Mouse (Mus musculus): Measurements from ENCODE around the gene Abhd8.

Gene Abhd8

GRCm38 (mm10) chr8:71498816-71499690 is 35.6 kb upstream of the Abhd8 start:
- TF ChIP-seq NANOG (IDR thresholded peaks at IDR 0.05; ENCODE audit: borderline replicate concordance, low read length) (no peak), POU5F1 (IDR thresholded peaks at IDR 0.05; ENCODE audit: borderline replicate concordance, low read length) (no peak), CTCF (conservative IDR thresholded peaks at IDR 0.05; ENCODE audit: low read length) (no peak)
- Histone ChIP-seq H3K36me3 (ENCODE audit: insufficient read depth, low read length) (peaks cover 23% of the 10 kb centered on the region), H3K4me3 (replicated peaks; ENCODE audit: low read length) (peak overlapping the region; percentile 66), H3K4me1 (replicated peaks; ENCODE audit: low read depth, low read length) (peaks cover 62% of the 10 kb centered on the region), H3K9me3 (ENCODE audit: low read length) (no peaks in the 10 kb centered on the region), H3K27me3 (ENCODE audit: insufficient read depth, low read length) (no peaks in the 10 kb centered on the region)

- H3K4me1 ChIP-seq (replicated peaks; ENCODE audit: low read depth, low read length) = peaks cover 65% of the 10 kb centered on the region
- H3K36me3 ChIP-seq (ENCODE audit: insufficient read depth, low read length) = peaks cover 31% of the 10 kb centered on the region
- TF ChIP-seq NANOG (IDR thresholded peaks at IDR 0.05; ENCODE audit: borderline replicate concordance, low read length) (no peak), CTCF (conservative IDR thresholded peaks at IDR 0.05; ENCODE audit: low read length) (no peak), POU5F1 (IDR thresholded peaks at IDR 0.05; ENCODE audit: borderline replicate concordance, low read length) (no peak)
- no peaks in the 10 kb centered on the region for H3K9me3 ChIP-seq (ENCODE audit: low read length)
- H3K27me3 ChIP-seq (ENCODE audit: insufficient read depth, low read length) = no peaks in the 10 kb centered on the region
- peak overlapping the region; percentile 66 for H3K4me3 ChIP-seq (replicated peaks; ENCODE audit: low read length)
Measured at GRCm38 (mm10) chr8:71497881-71498501, 34.5 kb upstream of the Abhd8 start.

- Histone ChIP-seq H3K27me3 (ENCODE audit: insufficient read depth, low read length) (no peaks in the 10 kb centered on the region), H3K9me3 (ENCODE audit: low read length) (no peaks in the 10 kb centered on the region), H3K4me3 (replicated peaks; ENCODE audit: low read length) (peak overlapping the region; percentile 7; the same call in 1 of the 2 replicates), H3K4me1 (replicated peaks; ENCODE audit: low read depth, low read length) (peaks cover 72% of the 10 kb centered on the region), H3K36me3 (ENCODE audit: insufficient read depth, low read length) (peaks cover 39% of the 10 kb centered on the region)
- TF ChIP-seq POU5F1 (IDR thresholded peaks at IDR 0.05; ENCODE audit: borderline replicate concordance, low read length) (no peak), CTCF (conservative IDR thresholded peaks at IDR 0.05; ENCODE audit: low read length) (no peak), NANOG (IDR thresholded peaks at IDR 0.05; ENCODE audit: borderline replicate concordance, low read length) (no peak)
Measured at GRCm38 (mm10) chr8:71497077-71497645, 33.7 kb upstream of the Abhd8 start.

GRCm38 (mm10) chr8:71496481-71496880 is 33.0 kb upstream of the Abhd8 start:
- Histone ChIP-seq H3K4me1 (replicated peaks; ENCODE audit: low read depth, low read length) (peaks cover 78% of the 10 kb centered on the region), H3K27me3 (ENCODE audit: insufficient read depth, low read length) (no peaks in the 10 kb centered on the region), H3K9me3 (ENCODE audit: low read length) (no peaks in the 10 kb centered on the region), H3K4me3 (replicated peaks; ENCODE audit: low read length) (0 out of 2 replicates have a peak overlapping the region, but pooled peaks have one; percentile 7), H3K36me3 (ENCODE audit: insufficient read depth, low read length) (peaks cover 46% of the 10 kb centered on the region)
- TF ChIP-seq NANOG (IDR thresholded peaks at IDR 0.05; ENCODE audit: borderline replicate concordance, low read length) (no peak), CTCF (conservative IDR thresholded peaks at IDR 0.05; ENCODE audit: low read length) (no peak), POU5F1 (IDR thresholded peaks at IDR 0.05; ENCODE audit: borderline replicate concordance, low read length) (no peak)

- peaks cover 82% of the 10 kb centered on the region for H3K4me1 ChIP-seq (replicated peaks; ENCODE audit: low read depth, low read length)
- no peaks in the 10 kb centered on the region for H3K27me3 ChIP-seq (ENCODE audit: insufficient read depth, low read length)
- H3K4me3 ChIP-seq (replicated peaks; ENCODE audit: low read length) = no peak overlapping the region
- TF ChIP-seq NANOG (IDR thresholded peaks at IDR 0.05; ENCODE audit: borderline replicate concordance, low read length) (no peak), POU5F1 (IDR thresholded peaks at IDR 0.05; ENCODE audit: borderline replicate concordance, low read length) (no peak), CTCF (conservative IDR thresholded peaks at IDR 0.05; ENCODE audit: low read length) (no peak)
- H3K36me3 ChIP-seq (ENCODE audit: insufficient read depth, low read length) = peaks cover 53% of the 10 kb centered on the region
- no peaks in the 10 kb centered on the region for H3K9me3 ChIP-seq (ENCODE audit: low read length)
Measured at GRCm38 (mm10) chr8:71495811-71496210, 32.4 kb upstream of the Abhd8 start.

- Histone ChIP-seq H3K4me3 (replicated peaks; ENCODE audit: low read length) (peak overlapping the region; percentile 23; the same call in 1 of the 2 replicates), H3K36me3 (ENCODE audit: insufficient read depth, low read length) (peaks cover 60% of the 10 kb centered on the region), H3K27me3 (ENCODE audit: insufficient read depth, low read length) (no peaks in the 10 kb centered on the region), H3K9me3 (ENCODE audit: low read length) (no peaks in the 10 kb centered on the region), H3K4me1 (replicated peaks; ENCODE audit: low read depth, low read length) (peaks cover 82% of the 10 kb centered on the region)
- TF ChIP-seq NANOG (IDR thresholded peaks at IDR 0.05; ENCODE audit: borderline replicate concordance, low read length) (no peak), CTCF (conservative IDR thresholded peaks at IDR 0.05; ENCODE audit: low read length) (peak; percentile 52)
Measured at GRCm38 (mm10) chr8:71495039-71495438, 31.6 kb upstream of the Abhd8 start.

GRCm38 (mm10) chr8:71488454-71488853 is 25.0 kb upstream of the Abhd8 start:
- Histone ChIP-seq H3K27me3 (ENCODE audit: insufficient read depth, low read length) (peaks cover 12% of the 10 kb centered on the region), H3K36me3 (ENCODE audit: insufficient read depth, low read length) (peaks cover 42% of the 10 kb centered on the region), H3K4me3 (replicated peaks; ENCODE audit: low read length) (peak overlapping the region; percentile 95), H3K9me3 (ENCODE audit: low read length) (no peaks in the 10 kb centered on the region), H3K4me1 (replicated peaks; ENCODE audit: low read depth, low read length) (peaks cover 76% of the 10 kb centered on the region)
- TF ChIP-seq NANOG (IDR thresholded peaks at IDR 0.05; ENCODE audit: borderline replicate concordance, low read length) = no peak
- no peak for TF ChIP-seq CTCF (conservative IDR thresholded peaks at IDR 0.05; ENCODE audit: low read length)
- TF ChIP-seq POU5F1 (IDR thresholded peaks at IDR 0.05; ENCODE audit: borderline replicate concordance, low read length) = no peak
